Mouse (Mus musculus) urinary bladder, postnatal 4 days (tissue): ENCODE measurements around the gene Nceh1.
"Not testable (repeated sequence)": the region's sequence is repeated elsewhere in the genome, so short reads cannot be mapped to it uniquely, and the experiment has no call there.

ENCODE experiments used
- DNase-seq, 2 experiments: peaks; one replicate each; pipeline ENCODE4 v3.0.0; 2021 to 2022; ENCODE audit warnings: low spot score in 2 of 2

The Nceh1 gene

DNA sequence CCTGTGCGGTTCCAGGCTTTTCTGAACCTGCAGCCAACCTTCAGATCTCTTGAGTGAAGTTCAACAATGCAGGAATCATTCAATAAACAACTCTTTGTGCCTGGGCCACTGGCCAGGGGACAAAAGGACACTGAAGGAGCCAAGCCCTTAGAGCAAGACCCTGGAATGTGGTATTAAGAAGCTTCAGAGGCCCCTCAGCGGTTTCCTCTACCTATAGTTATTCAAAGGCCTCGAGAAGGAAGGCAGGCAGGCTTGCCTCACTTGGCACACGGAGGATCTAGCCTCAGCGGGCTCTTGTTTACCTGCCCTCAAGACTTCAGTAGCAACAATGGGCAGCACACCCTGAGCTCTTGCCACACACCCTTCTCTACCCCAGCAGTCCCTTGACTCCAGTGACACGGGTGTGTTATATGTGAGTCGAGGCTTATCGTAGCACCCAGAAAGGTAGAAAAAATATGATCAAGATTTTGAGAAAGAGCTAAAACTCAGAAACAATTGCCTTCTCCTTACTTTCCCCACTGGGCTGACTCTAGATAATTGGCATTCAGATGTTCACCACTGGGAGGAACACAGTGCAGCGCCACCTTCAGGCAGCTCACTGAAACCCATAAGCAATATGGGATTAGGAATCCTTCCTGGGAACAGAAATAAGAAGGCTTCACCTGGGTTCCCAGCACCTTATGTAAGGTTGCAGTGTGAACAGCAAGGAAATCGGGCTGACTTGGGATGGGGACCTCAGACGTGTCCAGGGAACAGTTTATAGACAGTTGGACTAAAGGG, 46.0 kb downstream of the Nceh1 start:
- no peak for DNase-seq

DNA sequence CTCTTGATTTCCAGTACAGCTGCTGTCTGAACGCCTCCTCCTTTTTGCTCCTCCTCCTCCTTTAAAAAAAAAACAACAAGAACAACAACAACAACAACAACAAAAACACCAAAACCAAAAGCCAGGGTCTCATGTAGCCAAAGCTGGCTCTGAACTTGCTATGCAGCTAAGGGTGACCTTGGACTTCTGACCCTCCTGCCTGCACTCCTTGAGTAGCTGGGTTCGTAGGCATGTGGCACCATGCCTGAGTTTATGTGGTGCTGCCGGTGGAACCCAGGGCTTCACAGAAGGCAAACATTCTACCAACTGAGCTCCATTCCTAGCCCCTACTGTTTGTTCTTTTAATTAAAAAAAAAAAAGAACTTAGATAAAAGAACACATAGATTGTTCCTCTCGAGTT, 50.6 kb downstream of the Nceh1 start:
- DNase-seq: no peak

DNA sequence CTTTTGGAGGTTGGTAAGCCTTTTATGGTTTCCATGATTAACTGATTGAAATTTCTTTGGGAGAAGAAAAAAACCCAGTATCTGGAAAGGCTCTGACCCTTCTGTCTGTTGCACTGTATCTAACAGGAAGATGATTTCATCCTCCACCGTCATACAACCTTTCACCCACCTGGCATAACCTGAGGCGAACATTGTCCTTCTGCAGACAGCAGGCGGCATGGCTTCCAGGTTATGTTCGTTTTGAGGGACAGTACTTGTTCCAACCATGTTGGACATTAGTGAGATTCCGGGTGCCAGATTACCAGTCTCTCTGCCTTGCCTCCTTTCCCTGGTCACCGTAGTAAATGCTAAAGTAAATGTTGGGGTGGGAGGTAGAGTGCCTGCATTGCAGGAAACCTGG, 51.1 kb downstream of the Nceh1 start:
- DNase-seq: no peak

DNA sequence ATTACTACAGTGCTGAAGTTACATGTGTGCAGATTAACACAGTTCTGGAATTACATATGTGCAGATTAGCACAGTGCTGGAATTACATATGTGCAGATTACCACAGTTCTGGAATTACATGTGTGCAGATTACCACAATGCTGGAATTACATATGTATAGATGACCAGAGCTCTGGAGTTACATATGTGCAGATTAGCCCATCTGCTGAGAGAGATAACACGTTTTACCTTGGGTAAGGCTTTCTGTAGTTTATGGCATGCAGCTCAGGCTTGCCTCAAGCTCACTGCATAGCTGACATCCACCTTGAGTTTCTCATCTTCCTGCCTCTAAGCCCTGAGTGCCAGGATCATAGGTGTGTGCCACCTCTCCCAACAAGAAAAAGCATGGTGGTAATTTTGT, 52.2 kb downstream of the Nceh1 start:
- no peak for DNase-seq

DNA sequence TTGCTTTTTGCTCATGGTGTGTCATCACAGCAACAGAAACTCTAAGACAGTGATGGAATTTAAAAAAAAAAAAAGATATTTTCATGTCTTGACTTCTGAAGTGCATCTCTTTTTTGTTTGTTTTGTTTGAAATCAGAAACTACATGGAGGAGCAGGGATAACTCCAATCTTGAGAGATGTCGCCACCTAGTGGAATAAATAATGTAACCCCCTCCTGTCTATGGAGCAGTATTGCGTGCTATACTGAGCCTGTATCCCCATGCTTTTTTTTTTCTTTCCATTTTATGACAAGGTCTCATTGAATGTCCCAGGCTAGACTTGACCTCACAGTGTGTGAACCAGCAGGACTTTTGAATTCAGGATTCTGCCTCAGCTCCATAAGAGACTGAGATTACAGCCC, 54.5 kb downstream of the Nceh1 start:
- DNase-seq: no peak

DNA sequence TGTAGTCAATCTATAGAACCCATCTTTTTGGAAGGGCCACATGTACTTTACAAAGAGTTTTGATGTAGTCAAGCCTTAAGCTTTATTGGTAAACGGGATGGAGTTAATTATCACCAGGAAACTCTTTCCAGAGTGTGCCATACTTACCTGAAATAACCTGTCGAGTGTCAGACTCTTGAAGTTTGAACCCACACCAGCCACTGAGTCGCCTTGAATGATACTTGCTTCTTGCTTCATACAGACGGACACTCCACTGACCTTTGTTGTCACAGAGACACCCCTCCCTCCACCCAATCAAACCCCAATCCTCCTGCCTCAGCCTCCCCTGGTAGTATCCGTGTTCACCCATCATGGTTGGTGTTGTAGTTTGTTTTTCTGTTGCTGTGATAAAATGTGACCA, 55.8 kb downstream of the Nceh1 start:
- DNase-seq: no peak

DNA sequence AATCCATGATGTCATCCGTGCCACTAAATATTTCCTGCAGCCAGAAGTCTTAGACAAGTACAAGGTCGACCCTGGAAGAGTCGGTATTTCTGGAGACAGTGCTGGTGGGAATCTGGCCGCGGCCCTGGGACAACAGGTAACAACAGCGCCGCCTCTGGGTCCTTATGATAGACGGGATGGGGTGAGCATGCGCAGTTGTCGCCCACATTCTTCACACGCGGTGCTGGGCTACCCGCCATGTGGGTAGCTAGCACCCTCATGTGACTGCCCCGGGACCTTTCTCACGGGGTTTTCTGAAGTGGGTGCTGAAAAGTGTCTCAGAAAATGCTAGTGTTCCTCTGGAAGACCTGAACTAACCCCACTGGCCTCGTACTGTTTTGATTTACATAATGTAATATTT, 56.8 kb downstream of the Nceh1 start:
- DNase-seq: no peak

DNA sequence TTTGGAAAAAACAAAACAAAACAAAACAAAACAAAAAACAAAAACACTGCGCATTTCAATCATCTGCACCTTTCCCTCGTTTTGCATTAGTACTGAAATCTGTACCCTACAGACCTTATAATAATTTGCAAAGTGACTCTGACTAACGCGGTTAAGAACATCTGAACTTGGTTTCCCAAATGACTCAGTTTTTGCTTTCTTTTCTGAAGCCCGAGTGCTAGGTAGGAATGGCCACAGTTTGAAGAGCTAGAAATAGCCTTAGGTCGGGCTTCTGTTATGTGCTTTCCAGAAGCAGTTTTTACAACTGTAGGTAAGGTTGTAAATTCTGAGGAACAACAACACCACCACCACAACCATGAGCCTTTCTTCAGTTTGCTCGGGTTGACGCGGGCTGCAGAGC, 59.1 kb downstream of the Nceh1 start:
- DNase-seq: no peak

DNA sequence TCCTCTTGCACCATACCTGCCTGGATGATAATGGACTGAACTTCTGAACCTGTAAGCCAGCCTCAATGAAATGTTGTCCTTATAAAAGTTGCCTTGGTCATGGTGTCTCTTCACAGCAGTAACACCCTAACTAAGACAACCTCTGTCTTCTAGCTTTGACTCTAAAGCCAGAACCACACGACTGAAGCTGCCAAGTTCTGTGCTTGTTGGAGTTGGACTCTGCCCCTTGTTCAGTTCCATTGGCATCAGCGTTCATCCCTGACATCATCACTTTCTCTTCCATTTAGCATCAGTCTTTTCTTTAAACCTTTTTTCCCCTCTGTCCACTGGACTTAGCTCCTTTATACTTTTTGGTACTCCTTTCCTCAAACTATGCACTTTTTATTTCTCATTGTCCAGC, 63.4 kb downstream of the Nceh1 start:
- no peak for DNase-seq

DNA sequence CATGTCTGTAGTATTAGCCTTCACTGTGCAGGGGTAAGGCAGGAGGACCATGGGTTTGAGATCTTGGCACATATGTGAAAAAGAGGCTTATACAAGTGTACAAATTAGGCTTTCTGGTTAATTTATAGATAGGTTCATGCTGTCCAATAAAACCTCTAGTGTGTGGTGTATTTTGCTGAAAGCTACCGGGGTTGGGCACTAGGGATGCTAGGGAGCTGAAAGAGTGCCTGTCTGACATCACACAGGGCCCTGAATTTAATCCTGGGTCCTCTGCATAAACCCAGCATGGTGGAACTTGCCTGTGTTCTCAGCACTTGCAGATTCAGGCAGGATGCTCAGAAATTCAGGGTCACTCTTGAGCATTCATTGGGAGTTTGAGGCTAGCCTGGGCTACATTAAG, 65.0 kb downstream of the Nceh1 start:
- no peak for DNase-seq

DNA sequence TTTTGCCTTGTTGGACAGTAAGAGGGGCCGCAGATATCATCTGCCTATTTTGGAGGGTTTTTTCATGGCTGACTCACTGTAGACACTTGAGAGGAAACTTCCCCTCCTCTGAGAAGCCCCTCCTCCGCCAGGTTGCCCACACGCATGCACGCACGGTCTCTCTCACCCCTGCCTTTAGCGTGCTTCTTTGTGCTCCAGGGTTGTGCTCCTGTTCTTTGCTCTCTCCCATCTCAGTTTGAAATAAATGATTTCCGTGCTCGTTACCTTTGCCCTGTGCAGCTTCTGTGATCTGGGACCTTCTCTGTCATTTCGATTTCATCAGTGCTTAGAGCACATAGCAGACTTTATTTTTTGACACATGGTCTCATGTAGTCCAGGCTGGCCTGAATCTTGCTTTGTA, 66.3 kb downstream of the Nceh1 start:
- DNase-seq: no peak

DNA sequence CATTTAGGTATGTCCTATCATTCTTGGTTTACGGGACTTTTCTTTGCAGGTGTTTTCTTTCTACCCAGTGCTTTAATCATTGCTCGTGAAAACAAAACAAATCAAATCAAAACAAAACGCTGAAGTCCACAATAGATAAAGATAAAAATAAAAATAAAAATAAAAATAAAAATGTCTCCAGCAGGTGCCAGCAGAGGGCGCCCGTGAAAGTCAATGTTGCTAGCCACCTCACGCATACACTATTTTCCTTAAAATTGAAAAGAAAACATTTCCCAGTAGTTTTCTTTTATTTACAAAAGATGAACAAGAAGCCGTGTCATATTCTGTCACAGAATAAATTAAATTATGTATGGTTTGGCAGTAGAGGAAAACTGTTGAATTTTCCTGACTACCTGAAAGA, 68.2 kb downstream of the Nceh1 start:
- DNase-seq: no peak

DNA sequence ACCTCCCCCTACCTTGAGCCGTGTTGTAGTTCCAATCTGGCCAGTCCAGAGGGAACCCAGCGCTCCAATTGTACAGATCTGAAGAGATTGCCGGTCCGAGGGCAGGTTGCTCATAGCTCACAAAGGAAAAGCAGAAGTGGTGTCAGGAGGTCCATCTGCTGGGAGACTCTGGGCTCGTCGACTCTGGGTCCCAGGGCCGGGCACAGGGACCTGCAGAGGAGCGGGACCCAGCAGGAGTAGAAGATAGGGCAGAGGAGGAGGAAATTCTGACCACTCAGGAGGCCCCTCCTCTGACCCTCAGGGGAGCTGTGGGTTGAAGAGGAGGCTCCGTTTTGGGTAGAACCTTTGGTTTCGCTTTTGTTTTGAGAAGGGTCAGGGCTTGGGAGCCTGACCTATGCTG, 75.7 kb downstream of the Nceh1 start:
- DNase-seq: no peak

DNA sequence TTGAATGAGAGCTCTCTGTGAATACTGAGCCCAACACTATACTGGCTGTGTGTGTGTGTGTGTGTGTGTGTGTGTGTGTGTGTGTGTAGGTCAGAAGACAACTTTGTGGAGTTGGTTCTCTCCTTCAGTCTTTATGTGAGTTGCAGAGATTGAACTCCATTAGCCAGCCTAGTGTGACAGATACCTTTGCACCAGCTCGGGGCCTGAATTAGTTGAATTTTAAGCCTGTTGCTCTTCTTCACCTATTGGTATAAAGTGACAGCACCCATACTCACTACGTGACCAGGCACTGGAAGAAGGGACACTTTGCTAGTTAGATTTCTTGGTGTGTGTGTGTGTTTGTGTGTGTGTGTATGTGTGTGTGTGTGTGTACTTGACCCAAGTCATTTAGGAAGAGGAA, 77.6 kb downstream of the Nceh1 start:
- no peak for DNase-seq

DNA sequence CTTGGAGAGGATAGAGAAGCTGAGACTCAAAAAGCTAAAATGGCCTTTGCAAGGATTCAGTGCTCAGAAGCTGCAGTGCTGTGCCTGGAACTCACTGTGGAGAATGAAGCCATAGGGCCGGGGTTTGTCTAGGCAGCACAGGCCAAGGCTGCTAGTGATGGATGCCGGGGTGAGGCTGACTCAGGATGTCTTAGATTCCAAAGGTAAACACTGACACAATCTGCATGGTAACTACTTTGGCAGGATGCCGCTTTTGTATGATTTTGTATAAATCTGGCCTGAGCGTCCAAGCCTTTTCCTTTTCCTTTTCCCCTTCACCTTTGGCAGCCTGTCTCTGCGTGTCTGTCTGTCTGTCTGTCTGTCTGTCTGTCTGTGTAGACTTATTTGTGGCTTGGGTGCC, 84.6 kb downstream of the Nceh1 start:
- no peak for DNase-seq

DNA sequence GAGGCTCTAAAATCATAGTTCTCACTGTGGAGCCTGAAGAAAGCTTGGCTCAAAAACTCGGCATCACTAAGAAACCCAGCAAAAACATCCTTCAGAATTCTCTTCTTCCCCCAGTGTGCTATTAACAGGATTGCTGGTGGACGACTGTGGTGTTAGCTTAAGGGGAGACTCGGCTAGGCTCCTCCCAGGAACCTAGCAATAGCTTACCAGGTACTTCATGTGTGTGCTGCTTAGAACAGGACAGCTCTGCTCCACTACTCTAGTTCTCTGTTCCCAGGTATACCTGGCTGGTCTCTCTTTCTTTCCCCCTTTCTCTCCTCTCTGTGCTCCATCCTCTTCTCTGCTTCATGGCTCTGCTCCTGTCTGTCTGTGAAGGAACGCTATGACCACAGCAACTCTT, 85.1 kb downstream of the Nceh1 start:
- DNase-seq: no peak

DNA sequence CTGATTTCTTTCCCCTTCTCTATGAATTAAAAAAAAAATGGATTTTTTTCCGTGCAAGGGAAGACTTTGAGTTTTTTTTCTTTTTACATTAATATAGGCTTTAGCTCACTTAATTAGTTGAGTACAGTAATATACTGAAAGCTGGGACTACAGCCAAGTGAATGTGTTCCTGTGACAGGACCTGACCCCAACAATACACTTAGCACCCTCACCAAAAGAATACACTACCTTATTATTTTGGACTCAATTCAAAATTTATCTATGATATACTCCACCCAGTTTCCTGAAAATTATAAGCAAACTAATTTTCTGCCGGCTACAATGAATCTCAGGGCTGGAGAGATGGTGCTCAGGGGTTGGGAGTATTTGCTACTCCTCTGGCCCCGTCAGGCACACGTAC, 86.4 kb downstream of the Nceh1 start:
- DNase-seq: no peak

DNA sequence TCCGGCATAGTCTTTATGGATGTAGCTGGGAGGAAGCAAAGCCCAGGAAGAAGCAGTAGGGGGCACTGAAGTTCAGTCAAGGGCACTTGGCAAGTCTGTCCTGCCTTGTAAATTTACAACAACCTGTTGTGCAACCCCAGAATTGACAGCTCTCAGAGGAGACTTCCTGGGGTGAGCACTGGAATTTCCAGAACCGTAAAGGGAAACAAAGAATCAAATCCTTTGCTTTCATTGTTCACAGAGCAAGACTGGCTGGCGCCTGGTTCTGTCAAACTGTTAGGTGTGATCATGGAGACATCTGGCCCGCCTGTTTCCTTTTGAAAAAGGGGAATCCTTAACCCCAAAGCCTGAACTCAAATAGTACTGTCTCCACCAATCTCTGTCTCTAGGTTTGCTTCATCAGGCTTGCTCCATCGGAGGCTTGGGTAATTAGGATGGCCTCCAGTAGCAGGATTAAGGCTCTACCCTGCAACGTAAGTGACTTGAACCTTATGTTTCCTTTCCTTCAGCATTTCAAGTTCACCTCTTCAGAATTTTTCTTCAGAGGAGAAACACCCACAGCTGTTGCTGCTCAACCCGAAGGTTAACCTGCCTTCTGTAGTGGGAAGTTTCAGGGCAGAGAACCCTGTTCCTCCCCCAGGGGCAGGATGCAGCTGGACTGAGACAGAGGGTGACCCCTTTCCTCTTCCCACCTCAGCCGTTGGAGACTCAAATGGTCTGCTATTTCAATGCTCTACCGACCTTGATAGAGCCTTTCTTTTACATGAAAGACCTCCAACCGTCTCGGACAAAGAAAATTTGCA, 87.6 kb downstream of the Nceh1 start:
- DNase-seq: no peak

DNA sequence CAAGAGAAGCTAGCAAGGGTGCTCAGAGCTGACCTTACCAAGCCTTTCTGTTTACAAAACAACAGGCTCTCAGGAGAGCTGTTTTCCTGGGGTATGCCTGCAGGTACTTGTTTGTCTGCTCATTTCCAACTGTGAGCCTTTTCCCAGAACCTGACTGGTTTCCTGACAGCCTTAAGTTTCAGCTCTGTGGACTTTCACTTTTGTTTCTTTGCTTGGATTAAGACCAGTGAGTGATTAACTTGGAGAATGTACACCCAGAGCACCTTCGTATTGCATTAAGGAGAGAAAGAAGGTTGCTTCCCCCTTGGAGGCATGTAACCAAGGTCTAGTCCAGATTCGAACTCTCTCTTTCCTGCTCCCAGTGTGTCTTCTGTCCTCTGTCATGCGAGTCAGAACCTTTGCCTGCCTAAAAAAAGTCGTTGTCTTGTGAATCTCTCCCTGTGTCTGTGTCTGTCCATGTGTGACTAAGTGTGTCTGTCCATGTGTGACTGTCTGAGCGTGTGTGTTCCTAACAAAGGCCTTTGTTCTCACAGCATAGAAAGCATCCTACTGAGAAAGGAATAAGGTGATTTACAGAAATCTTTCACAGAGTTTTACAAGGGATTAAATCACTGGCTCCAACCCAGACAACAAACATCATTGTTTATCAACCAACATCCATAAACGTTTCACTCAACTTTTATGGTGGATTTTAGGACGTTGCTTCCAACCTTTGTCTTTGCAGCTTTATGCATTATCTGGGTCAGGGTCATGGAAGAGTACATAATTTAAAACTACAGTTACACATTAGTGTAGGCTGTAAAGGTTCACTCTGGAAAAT, 90.4 kb downstream of the Nceh1 start:
- DNase-seq: no peak

DNA sequence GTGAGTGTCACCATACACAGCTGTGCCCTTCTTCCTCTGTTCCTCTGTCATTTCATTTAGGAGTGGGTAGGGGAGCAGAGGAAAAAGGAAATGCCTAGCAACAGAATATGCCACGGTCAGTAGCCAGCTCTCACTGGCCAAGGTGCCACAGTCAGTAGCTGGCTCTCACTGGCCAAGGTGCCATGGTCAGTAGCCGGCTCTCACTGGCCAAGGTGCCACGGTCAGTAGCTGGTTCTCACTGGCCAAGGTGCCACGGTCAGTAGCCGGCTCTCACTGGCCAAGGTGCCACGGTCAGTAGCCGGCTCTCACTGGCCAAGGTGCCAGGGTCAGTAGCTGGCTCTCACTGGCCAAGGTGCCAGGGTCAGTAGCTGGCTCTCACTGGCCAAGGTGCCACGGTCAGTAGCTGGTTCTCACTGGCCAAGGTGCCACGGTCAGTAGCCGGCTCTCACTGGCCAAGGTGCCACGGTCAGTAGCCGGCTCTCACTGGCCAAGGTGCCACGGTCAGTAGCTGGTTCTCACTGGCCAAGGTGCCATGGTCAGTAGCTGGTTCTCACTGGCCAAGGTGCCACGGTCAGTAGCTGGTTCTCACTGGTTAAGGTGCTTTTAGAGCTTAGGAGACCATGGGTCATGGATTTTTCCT, 96.6 kb downstream of the Nceh1 start:
- DNase-seq: not testable (repeated sequence)

DNA sequence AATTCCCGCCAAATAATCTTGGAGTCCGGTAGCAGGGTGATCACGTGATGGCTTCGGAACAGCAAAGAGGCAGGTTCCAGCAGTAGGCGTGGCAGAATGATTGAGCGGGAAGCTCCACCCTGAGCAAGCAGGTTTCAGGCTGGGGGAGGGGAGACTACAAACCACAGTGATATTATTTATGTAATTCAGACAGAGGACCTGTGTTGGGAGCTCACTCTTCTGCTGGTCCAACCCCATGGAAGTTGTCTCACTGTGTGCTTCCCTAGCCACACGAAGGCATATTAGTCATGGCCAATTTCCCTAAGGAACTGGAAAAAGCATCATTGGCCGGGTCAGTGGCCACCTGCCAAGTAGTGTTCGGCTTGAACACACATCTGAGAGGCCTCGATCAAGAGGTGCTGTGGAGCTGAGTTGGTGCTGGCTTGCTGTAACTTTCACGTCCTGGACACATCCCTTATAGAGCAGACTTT, 97.5 kb downstream of the Nceh1 start:
- no peak for DNase-seq
